ENCODE assay signal across 8 mouse cellular contexts in the genomic region with DNA sequence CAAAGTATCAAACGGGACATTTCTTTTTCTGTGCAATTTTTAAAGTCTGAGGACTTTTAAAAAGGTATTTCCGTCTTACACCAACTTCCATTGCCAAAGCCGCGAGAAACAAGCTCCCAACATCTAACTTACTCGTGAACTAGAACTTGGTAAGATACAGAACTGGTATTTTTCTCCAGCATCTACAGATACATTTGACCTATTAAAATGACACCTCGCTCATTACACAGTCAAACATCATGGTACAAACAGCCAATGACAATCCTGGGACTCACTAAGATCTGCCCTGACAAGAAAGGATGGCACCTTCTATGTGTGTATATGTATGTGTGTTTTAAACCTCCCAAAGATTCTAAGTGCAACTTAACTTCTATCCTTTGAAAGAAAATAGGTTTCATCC. TPM values are rescaled to one million over a fixed set of nuclear protein-coding genes. Genes with fewer than 3 reads are reported as not detected.
A peak's percentile ranks its signal among the peaks of the same experiment; 100 is the strongest.
DNase-seq lines count a peak whose midpoint lies in the region; ATAC-seq lines count a peak whose summit lies in the region.

No protein-coding gene starts in this region.

- H3K9me3 ChIP-seq in embryonic facial prominence, embryonic 10.5 days = no peaks in the 10 kb centered on the region
- no peaks in the 10 kb centered on the region for H3K9me3 ChIP-seq in hindbrain, embryonic 15.5 days
- H3K9me3 ChIP-seq in midbrain, embryonic 14.5 days (ENCODE audit: control insufficient read depth, low read length) = no peaks in the 10 kb centered on the region

- ATAC-seq in hindbrain, embryonic 15.5 days (ENCODE audit: low FRiP score, low read depth) = no peak
- no peak for ATAC-seq in midbrain, embryonic 14.5 days (ENCODE audit: low FRiP score, low TSS enrichment)

- peak overlapping the region; percentile 98 for H3K4me3 ChIP-seq in embryonic facial prominence, embryonic 10.5 days
- peak overlapping the region; percentile 96 for H3K4me3 ChIP-seq in hindbrain, embryonic 15.5 days
- peak overlapping the region; percentile 97 for H3K4me3 ChIP-seq in midbrain, embryonic 14.5 days (replicated peaks; ENCODE audit: low read depth, low read length)

- H3K4me2 ChIP-seq in hindbrain, embryonic 15.5 days = peak overlapping the region; percentile 68
- peak overlapping the region; percentile 88 for H3K4me2 ChIP-seq in midbrain, embryonic 14.5 days (ENCODE audit: low read length)

- H3K4me1 ChIP-seq in embryonic facial prominence, embryonic 10.5 days = peaks cover 26% of the 10 kb centered on the region
- H3K4me1 ChIP-seq in hindbrain, embryonic 15.5 days (replicated peaks) = peaks cover 30% of the 10 kb centered on the region
- peaks cover 24% of the 10 kb centered on the region for H3K4me1 ChIP-seq in midbrain, embryonic 14.5 days (ENCODE audit: control insufficient read depth, insufficient read depth, low read length)

- peak overlapping the region; percentile 99 for H3K27ac ChIP-seq in embryonic facial prominence, embryonic 10.5 days (replicated peaks)
- peak overlapping the region; percentile 98; the same call in 1 of the 2 replicates for H3K27ac ChIP-seq in hindbrain, embryonic 15.5 days (replicated peaks)
- no peak overlapping the region for H3K27ac ChIP-seq in midbrain, embryonic 14.5 days (replicated peaks; ENCODE audit: low read depth, low read length)

- H3K36me3 ChIP-seq in embryonic facial prominence, embryonic 10.5 days (replicated peaks) = no peaks in the 10 kb centered on the region
- H3K36me3 ChIP-seq in hindbrain, embryonic 15.5 days = no peaks in the 10 kb centered on the region
- no peaks in the 10 kb centered on the region for H3K36me3 ChIP-seq in midbrain, embryonic 14.5 days (ENCODE audit: control insufficient read depth, insufficient read depth, low read length)

- DNase-seq in spleen, postnatal 36 days (ENCODE audit: low spot score in 2 of 2) = peak; percentile 36 to 56
- DNase-seq in spleen, postnatal 4 days (ENCODE audit: low spot score in 2 of 2) = no peak
- DNase-seq in embryonic facial prominence, embryonic 10.5 days (ENCODE audit: low spot score) = no peak
- peak; percentile 20 for DNase-seq in midbrain, embryonic 14.5 days
- no peak for DNase-seq in left cerebral cortex, adult 11 months (ENCODE audit: low spot score)
- DNase-seq in ovary, postnatal 14 days (ENCODE audit: low spot score) = no peak
- no peak for DNase-seq in urinary bladder, adult 18-20 months (ENCODE audit: low spot score in 2 of 2)

- peak overlapping the region; percentile 81 for H3K9ac ChIP-seq in hindbrain, embryonic 15.5 days
- peak overlapping the region; percentile 97; the same call in 1 of the 2 replicates for H3K9ac ChIP-seq in midbrain, embryonic 14.5 days (replicated peaks; ENCODE audit: low read length)

- H3K27me3 ChIP-seq in embryonic facial prominence, embryonic 10.5 days (replicated peaks; ENCODE audit: low read depth, poor library complexity, severe bottlenecking) = no peaks in the 10 kb centered on the region
- no peaks in the 10 kb centered on the region for H3K27me3 ChIP-seq in hindbrain, embryonic 15.5 days
- H3K27me3 ChIP-seq in midbrain, embryonic 14.5 days (ENCODE audit: control insufficient read depth, insufficient read depth, low read length) = no peaks in the 10 kb centered on the region

- WGBS in embryonic facial prominence, embryonic 10.5 days = 3% methylated on average over 6 of the region's 6 CpGs
- 1% methylated on average over 6 of the region's 6 CpGs for WGBS in hindbrain, embryonic 15.5 days
- 0% methylated on average over 6 of the region's 6 CpGs for WGBS in midbrain, embryonic 14.5 days

RNA-seq across cellular contexts. Expression of a gene that starts 1.5 kb away (rescaled TPM):
- polyA plus RNA-seq in embryonic facial prominence, embryonic 10.5 days (2016; fragmentation: Nextera tagmentation; extraction: Ambion mirVana) = 18.0 and 18.5 TPM in 2 replicates
- polyA plus RNA-seq in hindbrain, embryonic 15.5 days (2015; fragmentation: Nextera tagmentation; extraction: Ambion mirVana) = 13.7 and 15.2 TPM in 2 replicates
- 18.9 and 23.3 TPM in 2 replicates for polyA plus RNA-seq in midbrain, embryonic 14.5 days (2014; fragmentation: Nextera tagmentation; extraction: Ambion mirVana)

Comparison
In these comparisons a context has a peak if more than half of its experiments do, and no peak if none do; other contexts are left out.
1. DNase-seq: peak in spleen, postnatal 36 days (2 of 2) and midbrain, embryonic 14.5 days (single experiment); none in spleen, postnatal 4 days (0 of 2), embryonic facial prominence, embryonic 10.5 days (single experiment), left cerebral cortex, adult 11 months (single experiment), ovary, postnatal 14 days (single experiment) and urinary bladder, adult 18-20 months (0 of 2).
2. Peak in every context shown above with its lines, with median percentiles within 50 percentile points of each other: H3K4me3 ChIP-seq.